Mouse (Mus musculus) liver, embryonic 16.5 days (tissue): ENCODE measurements around the gene Olfr718-ps1. TPM values are rescaled to one million over a fixed set of nuclear protein-coding genes. Genes with fewer than 3 reads are reported as not detected.
"Not testable (repeated sequence)": the region's sequence is repeated elsewhere in the genome, so short reads cannot be mapped to it uniquely, and the experiment has no call there.

Experiments used
- ATAC-seq: fragments of 200-750 bp; cut with Nextera tagmentation; 2 replicates; pipeline ENCODE4 v1.8.0; 2017; ENCODE audit warnings: low read depth, mild to moderate bottlenecking, moderate number of reproducible peaks, moderate library complexity
- H3K27ac ChIP-seq: fragments of 300-500 bp; sonication (generic); 2 replicates; pipeline ENCODE4 v1.5.1; 2014; ENCODE audit warnings: mild to moderate bottlenecking, low read length
- H3K27me3 ChIP-seq: fragments of 300-500 bp; sonication (generic); 2 replicates; pipeline ENCODE4 v1.6.1; 2014; ENCODE audit warnings: low read depth, low read length, mixed read lengths; ENCODE audit not compliant: control insufficient read depth, insufficient read depth
- H3K36me3 ChIP-seq: fragments of 300-500 bp; sonication (generic); 2 replicates; pipeline ENCODE4 v1.6.1; 2014; ENCODE audit warnings: mild to moderate bottlenecking; ENCODE audit not compliant: control insufficient read depth, insufficient read depth
- H3K4me1 ChIP-seq: fragments of 300-500 bp; sonication (generic); 2 replicates; pipeline ENCODE4 v1.6.1; 2014; ENCODE audit warnings: low read depth, low read length, mixed read lengths; ENCODE audit not compliant: control insufficient read depth
- H3K4me2 ChIP-seq: fragments of 300-500 bp; sonication (generic); 2 replicates; pipeline ENCODE4 v1.6.1; 2014; ENCODE audit warnings: low read depth, low read length, mixed read lengths
- H3K4me3 ChIP-seq: fragments of 300-500 bp; sonication (generic); 2 replicates; pipeline ENCODE4 v1.5.1; 2014; ENCODE audit warnings: low read depth, mild to moderate bottlenecking, low read length
- H3K9ac ChIP-seq: fragments of 300-500 bp; sonication (generic); 2 replicates; pipeline ENCODE4 v1.6.1; 2014; ENCODE audit warnings: low read depth, low read length
- H3K9me3 ChIP-seq: fragments of 300-500 bp; sonication (generic); replicated peaks from 2 replicates; pipeline ENCODE4 v1.6.1; 2016; ENCODE audit warnings: low read length; ENCODE audit not compliant: control insufficient read depth
- WGBS: fragments of 180-500 bp; shearing (Covaris S2); extraction: QIAGEN DNeasy Blood & Tissue Kit; methylation state at CpG from one replicate; pipeline ENCODE4 v1.1.7; 2014; ENCODE audit not compliant: insufficient replicate concordance; 5-methylcytosine and 5-hydroxymethylcytosine counted together
- polyA plus RNA-seq: library from polyadenylated mRNA; unstranded; fragments of >200 nt; fragmentation: Nextera tagmentation; extraction: Ambion mirVana; gene quantifications from 2 replicates; pipeline ENCODE4 v1.2.1, GENCODE M21; 2015

The Olfr718-ps1 gene
- polyA plus RNA-seq, 1 experiment from 2014 or later = not detected

- H3K9ac ChIP-seq, H3K4me1 ChIP-seq, H3K4me2 ChIP-seq, H3K27ac ChIP-seq, ATAC-seq, H3K9me3 ChIP-seq, H3K36me3 ChIP-seq, H3K4me3 ChIP-seq, H3K27me3 ChIP-seq: not testable (repeated sequence)
- 75% methylated on average over 3 of the region's 6 CpGs for WGBS
Measured at GRCm38 (mm10) chr5:143134216-143135010, 13.0 kb downstream of the Olfr718-ps1 start.

- no peaks in the 10 kb centered on the region for H3K27me3 ChIP-seq
- H3K36me3 ChIP-seq = no peaks in the 10 kb centered on the region
- ATAC-seq = no peak
- no peak overlapping the region for H3K27ac ChIP-seq
- H3K4me3 ChIP-seq = no peak overlapping the region
- no peak overlapping the region for H3K9ac ChIP-seq
- peaks cover 4% of the 10 kb centered on the region; the same call in 1 of the 2 replicates for H3K4me1 ChIP-seq
- no peaks in the 10 kb centered on the region for H3K9me3 ChIP-seq
- WGBS = 17% methylated on average over 13 of the region's 13 CpGs
- H3K4me2 ChIP-seq = no peak overlapping the region
Measured at GRCm38 (mm10) chr5:143132935-143133514, 14.4 kb downstream of the Olfr718-ps1 start.

GRCm38 (mm10) chr5:143130342-143130741 is 17.0 kb downstream of the Olfr718-ps1 start:
- no peaks in the 10 kb centered on the region for H3K27me3 ChIP-seq
- WGBS = 71% methylated on average over 7 of the region's 7 CpGs
- no peaks in the 10 kb centered on the region for H3K36me3 ChIP-seq
- ATAC-seq = no peak
- no peak overlapping the region for H3K4me2 ChIP-seq
- no peak overlapping the region for H3K9ac ChIP-seq
- no peak overlapping the region for H3K27ac ChIP-seq
- no peaks in the 10 kb centered on the region for H3K9me3 ChIP-seq
- H3K4me1 ChIP-seq = peaks cover 4% of the 10 kb centered on the region; the same call in 1 of the 2 replicates
- H3K4me3 ChIP-seq = no peak overlapping the region

GRCm38 (mm10) chr5:143129101-143129500 is 18.3 kb downstream of the Olfr718-ps1 start:
- Histone ChIP-seq H3K36me3 (no peaks in the 10 kb centered on the region), H3K4me1 (no peaks in the 10 kb centered on the region), H3K9me3 (no peaks in the 10 kb centered on the region), H3K27ac (no peak overlapping the region), H3K4me3 (no peak overlapping the region), H3K4me2 (no peak overlapping the region), H3K9ac (no peak overlapping the region), H3K27me3 (no peaks in the 10 kb centered on the region)
- 85% methylated on average over 16 of the region's 16 CpGs for WGBS
- no peak for ATAC-seq

GRCm38 (mm10) chr5:143127837-143128236 is 19.5 kb downstream of the Olfr718-ps1 start:
- 63% methylated on average over 8 of the region's 8 CpGs for WGBS
- Histone ChIP-seq H3K4me2 (no peak overlapping the region), H3K4me3 (no peak overlapping the region), H3K9me3 (no peaks in the 10 kb centered on the region), H3K36me3 (no peaks in the 10 kb centered on the region), H3K9ac (no peak overlapping the region), H3K27me3 (no peaks in the 10 kb centered on the region), H3K27ac (no peak overlapping the region), H3K4me1 (no peaks in the 10 kb centered on the region)
- no peak for ATAC-seq

GRCm38 (mm10) chr5:143126908-143127307 is 20.5 kb downstream of the Olfr718-ps1 start:
- Histone ChIP-seq H3K27me3 (no peaks in the 10 kb centered on the region), H3K4me3 (no peak overlapping the region), H3K4me2 (no peak overlapping the region), H3K27ac (no peak overlapping the region), H3K4me1 (no peaks in the 10 kb centered on the region), H3K9me3 (no peaks in the 10 kb centered on the region), H3K9ac (no peak overlapping the region), H3K36me3 (no peaks in the 10 kb centered on the region)
- WGBS = 56% methylated on average over 4 of the region's 4 CpGs
- no peak for ATAC-seq

GRCm38 (mm10) chr5:143126089-143126488 is 21.3 kb downstream of the Olfr718-ps1 start:
- 71% methylated on average over 9 of the region's 9 CpGs for WGBS
- H3K4me2 ChIP-seq = no peak overlapping the region
- no peak for ATAC-seq
- H3K27ac ChIP-seq = no peak overlapping the region
- H3K9me3 ChIP-seq = no peaks in the 10 kb centered on the region
- H3K4me3 ChIP-seq = no peak overlapping the region
- H3K4me1 ChIP-seq = no peaks in the 10 kb centered on the region
- no peaks in the 10 kb centered on the region for H3K27me3 ChIP-seq
- no peaks in the 10 kb centered on the region for H3K36me3 ChIP-seq
- no peak overlapping the region for H3K9ac ChIP-seq

GRCm38 (mm10) chr5:143125601-143126000 is 21.8 kb downstream of the Olfr718-ps1 start:
- 59% methylated on average over 7 of the region's 7 CpGs for WGBS

GRCm38 (mm10) chr5:143124805-143125378 is 22.5 kb downstream of the Olfr718-ps1 start:
- Histone ChIP-seq H3K9me3 (no peaks in the 10 kb centered on the region), H3K4me1 (no peaks in the 10 kb centered on the region), H3K36me3 (no peaks in the 10 kb centered on the region), H3K4me2 (no peak overlapping the region), H3K27me3 (no peaks in the 10 kb centered on the region), H3K27ac (no peak overlapping the region), H3K9ac (no peak overlapping the region), H3K4me3 (no peak overlapping the region)
- 57% methylated on average over 4 of the region's 4 CpGs for WGBS
- no peak for ATAC-seq

More at GRCm38 (mm10) chr5:143125601-143126000, 21.8 kb downstream of the Olfr718-ps1 start:
- no peak overlapping the region for H3K4me2 ChIP-seq
- no peaks in the 10 kb centered on the region for H3K27me3 ChIP-seq
- no peaks in the 10 kb centered on the region for H3K4me1 ChIP-seq
- no peaks in the 10 kb centered on the region for H3K36me3 ChIP-seq
- H3K27ac ChIP-seq = no peak overlapping the region
- ATAC-seq = no peak
- H3K9me3 ChIP-seq = no peaks in the 10 kb centered on the region
- H3K9ac ChIP-seq = no peak overlapping the region
- H3K4me3 ChIP-seq = no peak overlapping the region
